Mouse (Mus musculus) limb, embryonic 11.5 days (tissue): ENCODE data around the gene Fkbp2. TPM values are rescaled to one million over a fixed set of nuclear protein-coding genes. Genes with fewer than 3 reads are reported as not detected.

Experiments used
- ATAC-seq: fragments of 200-750 bp; cut with Nextera tagmentation; 2 replicates; pipeline ENCODE4 v1.8.0; 2017; ENCODE audit warnings: low read depth; ENCODE audit not compliant: insufficient number of reproducible peaks, low FRiP score, low TSS enrichment
- DNase-seq: peaks from one replicate; pipeline ENCODE4 v3.0.0-alpha.2; 2015; ENCODE audit warnings: low spot score
- H3K27ac ChIP-seq: fragments of 300-500 bp; sonication (generic); replicated peaks from 2 replicates; pipeline ENCODE4 v1.5.1; 2014; ENCODE audit warnings: low read depth, mild to moderate bottlenecking, low read length
- H3K27me3 ChIP-seq: fragments of 300-500 bp; sonication (generic); 2 replicates; pipeline ENCODE4 v1.6.1; 2014; ENCODE audit warnings: mild to moderate bottlenecking, low read length, mixed read lengths; ENCODE audit not compliant: control insufficient read depth, insufficient read depth
- H3K36me3 ChIP-seq: fragments of 300-500 bp; sonication (generic); 2 replicates; pipeline ENCODE4 v1.6.1; 2014; ENCODE audit warnings: mild to moderate bottlenecking, low read length, moderate library complexity, mixed read lengths; ENCODE audit not compliant: control insufficient read depth, insufficient read depth
- H3K4me1 ChIP-seq: fragments of 300-500 bp; sonication (generic); 2 replicates; pipeline ENCODE4 v1.6.1; 2014; ENCODE audit warnings: low read length, mixed read lengths; ENCODE audit not compliant: control insufficient read depth, insufficient read depth
- H3K4me2 ChIP-seq: fragments of 300-500 bp; sonication (generic); 2 replicates; pipeline ENCODE4 v1.6.1; 2014; ENCODE audit warnings: low read depth, mild to moderate bottlenecking, moderate library complexity; ENCODE audit not compliant: severe bottlenecking
- H3K4me3 ChIP-seq: fragments of 300-500 bp; sonication (generic); 2 replicates; pipeline ENCODE4 v1.5.1; 2014; ENCODE audit warnings: low read depth, low read length
- H3K9ac ChIP-seq: fragments of 300-500 bp; sonication (generic); 2 replicates; pipeline ENCODE4 v1.6.1; 2014; ENCODE audit warnings: mild to moderate bottlenecking, low read length
- H3K9me3 ChIP-seq: fragments of 300-500 bp; sonication (generic); 2 replicates; pipeline ENCODE4 v1.6.1; 2016; ENCODE audit warnings: low read length; ENCODE audit not compliant: control insufficient read depth
- WGBS: fragments of 180-500 bp; shearing (Covaris S2); extraction: QIAGEN DNeasy Blood & Tissue Kit; methylation state at CpG from one replicate; pipeline ENCODE4 v1.1.7; 2014; 5-methylcytosine and 5-hydroxymethylcytosine counted together
- polyA plus RNA-seq: library from polyadenylated mRNA; unstranded; fragments of >200 nt; fragmentation: Nextera tagmentation; extraction: Ambion mirVana; gene quantifications from 2 replicates; pipeline ENCODE4 v1.2.1, GENCODE M21; 2014

Gene Fkbp2
- polyA plus RNA-seq, 1 experiment from 2014 or later: 70.9 TPM

- WGBS: 8% methylated on average over 23 of the region's 23 CpGs
These were observed 45.9 kb downstream of the Fkbp2 start, which contains the start of gene Kcnk4 for GRCm38 (mm10) chr19:6934195-6934977. Gene Kcnk4 (minus strand): TSS chr19:6934515.

GRCm38 (mm10) chr19:6933436-6934194 is 46.7 kb downstream of the Fkbp2 start:
- no peak overlapping the region for H3K9ac ChIP-seq
- H3K36me3 ChIP-seq: no peaks in the 10 kb centered on the region

More at GRCm38 (mm10) chr19:6934195-6934977, 45.9 kb downstream of the Fkbp2 start, which contains the start of gene Kcnk4:
- Histone ChIP-seq H3K9ac (no peak within 1 kb of the TSS), H3K27me3 (peaks cover 61% of the 10 kb centered on the region), H3K27ac (no peak within 1 kb of the TSS), H3K4me1 (peaks cover 7% of the 10 kb centered on the region), H3K36me3 (no peaks in the 10 kb centered on the region), H3K9me3 (no peaks in the 10 kb centered on the region), H3K4me3 (peak within 1 kb of the TSS; percentile 26), H3K4me2 (peak within 1 kb of the TSS; percentile 33)
- ATAC-seq: no peak
- no peak for DNase-seq

GRCm38 (mm10) chr19:6933102-6933435 is 47.2 kb downstream of the Fkbp2 start:
- H3K4me2 ChIP-seq: no peak overlapping the region
- WGBS: 18% methylated on average over 4 of the region's 4 CpGs
- peaks cover 69% of the 10 kb centered on the region for H3K27me3 ChIP-seq
- H3K9me3 ChIP-seq: no peaks in the 10 kb centered on the region
- ATAC-seq: no peak
- H3K27ac ChIP-seq: no peak overlapping the region
- H3K4me3 ChIP-seq: peak overlapping the region; percentile 26
- no peaks in the 10 kb centered on the region for H3K36me3 ChIP-seq
- no peak overlapping the region for H3K9ac ChIP-seq
- H3K4me1 ChIP-seq: peaks cover 8% of the 10 kb centered on the region
- DNase-seq: no peak

More at GRCm38 (mm10) chr19:6933436-6934194, 46.7 kb downstream of the Fkbp2 start:
- Histone ChIP-seq H3K9me3 (no peaks in the 10 kb centered on the region), H3K4me3 (peak overlapping the region; percentile 26), H3K27me3 (peaks cover 66% of the 10 kb centered on the region), H3K4me1 (peaks cover 7% of the 10 kb centered on the region), H3K27ac (no peak overlapping the region), H3K4me2 (peak overlapping the region; percentile 33)
- no peak for DNase-seq
- peak; percentile 26; the same call in 1 of the 2 replicates for ATAC-seq
- WGBS: 3% methylated on average over 57 of the region's 58 CpGs

- Histone ChIP-seq H3K27ac (no peak overlapping the region), H3K9me3 (no peaks in the 10 kb centered on the region), H3K4me3 (no peak overlapping the region), H3K27me3 (peaks cover 80% of the 10 kb centered on the region), H3K9ac (no peak overlapping the region), H3K36me3 (no peaks in the 10 kb centered on the region), H3K4me1 (peaks cover 9% of the 10 kb centered on the region), H3K4me2 (no peak overlapping the region)
- no peak for DNase-seq
- ATAC-seq: no peak
- WGBS: 62% methylated on average over 1 of the region's 1 CpGs
These were observed 48.3 kb downstream of the Fkbp2 start for GRCm38 (mm10) chr19:6932018-6932417.

- H3K9me3 ChIP-seq: no peaks in the 10 kb centered on the region
- H3K4me1 ChIP-seq: peaks cover 9% of the 10 kb centered on the region
- H3K4me2 ChIP-seq: no peak overlapping the region
- DNase-seq (no peak), ATAC-seq (no peak)
- H3K9ac ChIP-seq: no peak overlapping the region
- peaks cover 86% of the 10 kb centered on the region for H3K27me3 ChIP-seq
- WGBS: 29% methylated on average over 2 of the region's 2 CpGs
- no peak overlapping the region for H3K27ac ChIP-seq
- no peaks in the 10 kb centered on the region for H3K36me3 ChIP-seq
- no peak overlapping the region for H3K4me3 ChIP-seq
These were observed 49.3 kb downstream of the Fkbp2 start for GRCm38 (mm10) chr19:6931002-6931401.

GRCm38 (mm10) chr19:6928080-6928479 is 52.2 kb downstream of the Fkbp2 start:
- Histone ChIP-seq H3K36me3 (no peaks in the 10 kb centered on the region), H3K4me2 (no peak overlapping the region), H3K4me1 (0 out of 2 replicates have a peak, but pooled peaks cover 2% of the 10 kb centered on the region), H3K4me3 (no peak overlapping the region), H3K27ac (no peak overlapping the region), H3K9me3 (no peaks in the 10 kb centered on the region), H3K9ac (no peak overlapping the region), H3K27me3 (peaks cover 84% of the 10 kb centered on the region)
- DNase-seq (no peak), ATAC-seq (no peak)
- 19% methylated on average over 9 of the region's 9 CpGs for WGBS

Other genes with a start within 250 kb of the Fkbp2 start
- gene Rps6ka4, start 139.9 kb downstream of the Fkbp2 start, polyA plus RNA-seq: 4.2 and 4.6 TPM in 2 replicates
- gene Ccdc88b, start 122.3 kb downstream of the Fkbp2 start, polyA plus RNA-seq: 0.11 and 0.16 TPM in 2 replicates
- 173 and 177 TPM in 2 replicates for gene Trmt112, start 70.8 kb downstream of the Fkbp2 start, polyA plus RNA-seq
- gene Prdx5, start 70.4 kb downstream of the Fkbp2 start, polyA plus RNA-seq: 74.7 and 90.5 TPM in 2 replicates
- gene Esrra, start 58.7 kb downstream of the Fkbp2 start, polyA plus RNA-seq: 1.9 and 3.3 TPM in 2 replicates
- 0.71 and 1.3 TPM in 2 replicates for gene Catsperz, start 55.1 kb downstream of the Fkbp2 start, polyA plus RNA-seq
- 0.24 and 0.31 TPM in 2 replicates for gene Kcnk4, start 46.0 kb downstream of the Fkbp2 start, polyA plus RNA-seq
- gene Bad, start 38.6 kb downstream of the Fkbp2 start, polyA plus RNA-seq: 50.2 and 51.7 TPM in 2 replicates
- 19.1 and 22.6 TPM in 2 replicates for gene Gpr137, start 38.0 kb downstream of the Fkbp2 start, polyA plus RNA-seq
- 282 and 293 TPM in 2 replicates for gene Ppp1r14b, start 5.5 kb downstream of the Fkbp2 start, polyA plus RNA-seq
- gene Plcb3, start 4.0 kb downstream of the Fkbp2 start, polyA plus RNA-seq: 24.4 and 27.7 TPM in 2 replicates
- gene Vegfb, start 7.2 kb upstream of the Fkbp2 start, polyA plus RNA-seq: 37.1 and 38.7 TPM in 2 replicates
- gene Dnajc4, start 12.1 kb upstream of the Fkbp2 start, polyA plus RNA-seq: 15.0 and 20.7 TPM in 2 replicates
- gene Nudt22, start 15.6 kb upstream of the Fkbp2 start, polyA plus RNA-seq: 18.3 and 22.3 TPM in 2 replicates
- 8.9 and 9.7 TPM in 2 replicates for gene Trpt1, start 15.6 kb upstream of the Fkbp2 start, polyA plus RNA-seq
- gene Fermt3, start 39.0 kb upstream of the Fkbp2 start, polyA plus RNA-seq: 7.1 and 7.3 TPM in 2 replicates
- gene Stip1, start 59.5 kb upstream of the Fkbp2 start, polyA plus RNA-seq: 448 and 453 TPM in 2 replicates
- gene Macrod1, start 76.3 kb upstream of the Fkbp2 start, polyA plus RNA-seq: 4.1 and 5.8 TPM in 2 replicates
- 3.0 and 3.9 TPM in 2 replicates for gene Flrt1, start 125.2 kb upstream of the Fkbp2 start, polyA plus RNA-seq
- 247 and 260 TPM in 2 replicates for gene Otub1, start 225.8 kb upstream of the Fkbp2 start, polyA plus RNA-seq
- gene Cox8a, start 237.1 kb upstream of the Fkbp2 start, polyA plus RNA-seq: 807 and 830 TPM in 2 replicates